Mouse (Mus musculus): ENCODE measurements around the gene Gm21637. TPM values are rescaled to one million over a fixed set of nuclear protein-coding genes. Genes with fewer than 3 reads are reported as not detected.

Gm21637 gene
- not detected in 2 replicates for polyA plus RNA-seq (2012; rRNA removed; ENCODE audit: low replicate concordance)

GRCm38 (mm10) chrX:31961744-31962143 lies at the start of gene Gm21637:
Gene Gm21637, plus strand, starts transcription at chrX:31962044.

Other genes starting within 250 kb of the Gm21637 start
- gene Btbd35f25, start 244.9 kb upstream of the Gm21637 start, polyA plus RNA-seq (2012; rRNA removed; ENCODE audit: low replicate concordance), result not detected in 2 replicates
- gene Btbd35f22, start 85.8 kb downstream of the Gm21637 start, polyA plus RNA-seq (2012; rRNA removed; ENCODE audit: low replicate concordance), result not detected in 2 replicates

Data from subcutaneous adipose tissue, adult 2 months (tissue).